Mouse (Mus musculus) lung, postnatal 0 days (tissue): ENCODE measurements at regions not wholly inside any gene's neighbourhood (a gene's known extent, or its start where the extent isn't known, plus 50 kb on each side); places are given as distances from the start of the nearest gene placed in this dataset.

Experiments
- CTCF ChIP-seq: IDR thresholded peaks from 2 replicates; pipeline ENCODE4 v1.5.1; 2016; ENCODE audit warnings: antibody characterized with exemption, mild to moderate bottlenecking
- EP300 ChIP-seq: IDR thresholded peaks from 2 replicates; pipeline ENCODE4 v1.6.1; 2016; ENCODE audit warnings: antibody characterized with exemption, mild to moderate bottlenecking, control low read depth

- TF ChIP-seq EP300: no peak
- no peak for TF ChIP-seq CTCF
Observed at GRCm38 (mm10) chr14:97570274-97570673, 599.3 kb downstream of the Dach1 start.
